Mouse (Mus musculus) CH12.LX (cell line): ENCODE results near the gene Pclo. TPM values are rescaled to one million over a fixed set of nuclear protein-coding genes. Genes with fewer than 3 reads are reported as not detected.

ENCODE experiments used
- DNase-seq: peaks from one replicate; pipeline ENCODE4 v3.0.0-alpha.2; 2013; ENCODE audit errors: extremely low read depth
- H3K27ac ChIP-seq: 2 replicates; pipeline ENCODE4 v1.5.1; 2012; ENCODE audit warnings: low read depth, mild to moderate bottlenecking, control low read depth, moderate library complexity; ENCODE audit not compliant: insufficient read depth
- H3K27me3 ChIP-seq: replicated peaks from 2 replicates; pipeline ENCODE3; 2012; ENCODE audit warnings: inconsistent platforms
- H3K36me3 ChIP-seq, 2 experiments: replicated peaks in 1 of 2; 2 replicates each; pipeline versions ENCODE3 to v1.6.1; 2012; ENCODE audit warnings: inconsistent platforms in 1 of 2, low read length in 1 of 2, mild to moderate bottlenecking in 1 of 2, mixed read lengths in 1 of 2, moderate library complexity in 1 of 2; ENCODE audit not compliant: control insufficient read depth in 1 of 2, insufficient read depth in 1 of 2
- H3K4me1 ChIP-seq, 2 experiments: 2 replicates each; pipeline ENCODE4 v1.6.1; 2012; ENCODE audit warnings: inconsistent platforms in 1 of 2, moderate library complexity in 1 of 2; ENCODE audit not compliant: insufficient read depth in 2 of 2, control insufficient read depth in 1 of 2
- H3K4me2 ChIP-seq: 2 replicates; pipeline ENCODE4 v1.6.1; 2012; ENCODE audit warnings: low read depth, mild to moderate bottlenecking, control low read depth; ENCODE audit not compliant: poor library complexity, insufficient read depth, severe bottlenecking
- H3K4me3 ChIP-seq, 3 experiments: fragments of 150-350 bp in 1 of 3; sonication (generic) in 1 of 3; replicated peaks in 1 of 3; 2 replicates each; pipeline versions ENCODE3 to v1.5.1; 2011 to 2012; ENCODE audit warnings: low read depth in 2 of 3, low read length in 2 of 3, mild to moderate bottlenecking in 2 of 3, moderate library complexity in 2 of 3, control low read depth in 1 of 3, improper control_type of control experiment in 1 of 3, inconsistent platforms in 1 of 3, mixed read lengths in 1 of 3; ENCODE audit not compliant: poor library complexity in 1 of 3
- H3K79me2 ChIP-seq: replicated peaks from 2 replicates; pipeline ENCODE4 v1.6.1; 2012; ENCODE audit warnings: mild to moderate bottlenecking, moderate library complexity; ENCODE audit not compliant: control insufficient read depth, poor library complexity, insufficient read depth, severe bottlenecking; ENCODE audit errors: extremely low read depth
- H3K9ac ChIP-seq: 2 replicates; pipeline ENCODE4 v1.6.1; 2012; ENCODE audit warnings: low read depth, mild to moderate bottlenecking, control low read depth, moderate library complexity; ENCODE audit not compliant: insufficient read depth
- H3K9me3 ChIP-seq: replicated peaks from 2 replicates; pipeline ENCODE3; 2012; ENCODE audit warnings: low read length, inconsistent platforms, mixed read lengths
- BHLHE40 ChIP-seq: IDR thresholded peaks from 2 replicates; pipeline ENCODE4 v1.6.1; 2011; ENCODE audit warnings: mild to moderate bottlenecking, low read depth, low read length, improper control_type of control experiment
- CHD2 ChIP-seq: IDR thresholded peaks from 2 replicates; pipeline ENCODE4 v1.6.1; 2011; ENCODE audit warnings: low read length, improper control_type of control experiment
- E2F4 ChIP-seq: IDR thresholded peaks from 2 replicates; pipeline ENCODE4 v1.6.1; 2011; ENCODE audit warnings: low read depth, low read length, improper control_type of control experiment; ENCODE audit not compliant: insufficient replicate concordance
- EP300 ChIP-seq: IDR thresholded peaks from 2 replicates; pipeline ENCODE4 v1.6.1; 2011; ENCODE audit warnings: low read length, improper control_type of control experiment
- IRF4 ChIP-seq: IDR thresholded peaks from 2 replicates; pipeline ENCODE4 v1.6.1; 2014; ENCODE audit warnings: low read depth, mild to moderate bottlenecking, inconsistent platforms, low read length, improper control_type of control experiment
- JUND ChIP-seq: conservative IDR thresholded peaks from 2 replicates; pipeline ENCODE4 v1.6.1; 2011; ENCODE audit warnings: low read depth, low read length, improper control_type of control experiment
- MAFK ChIP-seq: IDR thresholded peaks from 2 replicates; pipeline ENCODE4 v1.6.1; 2011; ENCODE audit warnings: low read length, improper control_type of control experiment; ENCODE audit not compliant: insufficient replicate concordance
- MAZ ChIP-seq: IDR thresholded peaks from 2 replicates; pipeline ENCODE4 v1.6.1; 2012; ENCODE audit warnings: low read depth, mild to moderate bottlenecking, inconsistent platforms, low read length, improper control_type of control experiment, moderate library complexity
- MEF2A ChIP-seq: IDR thresholded peaks from 2 replicates; pipeline ENCODE4 v1.6.1; 2014; ENCODE audit warnings: low read depth, mild to moderate bottlenecking, inconsistent platforms, low read length, improper control_type of control experiment, borderline replicate concordance
- PAX5 ChIP-seq: IDR thresholded peaks from 2 replicates; pipeline ENCODE4 v1.6.1; 2012; ENCODE audit warnings: low read length, inconsistent platforms, mixed read lengths
- POLR2A ChIP-seq: IDR thresholded peaks from 2 replicates; pipeline ENCODE4 v1.6.1; 2011; ENCODE audit warnings: low read depth, mild to moderate bottlenecking, improper control_type of control experiment, low read length
- RAD21 ChIP-seq: IDR thresholded peaks from 2 replicates; pipeline ENCODE4 v1.6.1; 2011; ENCODE audit warnings: low read depth, mild to moderate bottlenecking, low read length, improper control_type of control experiment, moderate library complexity
- SIN3A ChIP-seq: IDR thresholded peaks from 2 replicates; pipeline ENCODE4 v1.6.1; 2012; ENCODE audit warnings: low read length, improper control_type of control experiment, inconsistent platforms
- SMC3 ChIP-seq: IDR thresholded peaks from 2 replicates; pipeline ENCODE4 v1.6.1; 2011; ENCODE audit warnings: low read depth, low read length, improper control_type of control experiment
- UBTF ChIP-seq: IDR thresholded peaks from 2 replicates; pipeline ENCODE4 v1.6.1; 2012; ENCODE audit warnings: low read depth, mild to moderate bottlenecking, inconsistent platforms, low read length, improper control_type of control experiment, moderate library complexity
- USF1 ChIP-seq: IDR thresholded peaks from 2 replicates; pipeline ENCODE4 v1.6.1; 2014; ENCODE audit warnings: low read depth, mild to moderate bottlenecking, inconsistent platforms, low read length, improper control_type of control experiment
- USF2 ChIP-seq: conservative IDR thresholded peaks from 2 replicates; pipeline ENCODE4 v1.6.1; 2011; ENCODE audit warnings: low read depth, low read length, improper control_type of control experiment
- ZNF384 ChIP-seq: IDR thresholded peaks from 2 replicates; pipeline ENCODE4 v1.6.1; 2012; ENCODE audit warnings: low read depth, low read length, improper control_type of control experiment, inconsistent platforms
- dilution Hi-C: fragments of 300-500 bp; cut with MboI; formaldehyde crosslinking; loops from 2 replicates; pipeline ENCODE4 v1.14.3; 2020; ENCODE audit warnings: low sequenced_read_pairs; ENCODE audit not compliant: extremely low pct_unique_long_range_greater_than_20kb, extremely low pct_ligation_motif_present
- in situ Hi-C: fragments of 300-500 bp; cut with MboI; formaldehyde crosslinking; loops from 3 replicates; pipeline ENCODE4 v1.14.3; 2019; ENCODE audit warnings: low sequenced_read_pairs, low pct_ligation_motif_present, low pct_unique_long_range_greater_than_20kb, mixed read lengths
- polyA plus RNA-seq: library from polyadenylated mRNA; unstranded; fragments of >175 nt; gene quantifications from 2 replicates; pipeline ENCODE4 v1.2.1, GENCODE M21; 2012; ENCODE audit warnings: low read depth; ENCODE audit not compliant: insufficient read length
- total RNA-seq, 2 experiments: library from RNA; depleted of rRNA; stranded (reverse); fragments of 300-350 nt in 1 of 2; fragments of >200 nt in 1 of 2; gene quantifications; 2 replicates each; pipeline ENCODE4 v1.2.3; 2012 to 2014

Pclo gene
- total and polyA plus RNA-seq, 3 experiments = not detected

DNA sequence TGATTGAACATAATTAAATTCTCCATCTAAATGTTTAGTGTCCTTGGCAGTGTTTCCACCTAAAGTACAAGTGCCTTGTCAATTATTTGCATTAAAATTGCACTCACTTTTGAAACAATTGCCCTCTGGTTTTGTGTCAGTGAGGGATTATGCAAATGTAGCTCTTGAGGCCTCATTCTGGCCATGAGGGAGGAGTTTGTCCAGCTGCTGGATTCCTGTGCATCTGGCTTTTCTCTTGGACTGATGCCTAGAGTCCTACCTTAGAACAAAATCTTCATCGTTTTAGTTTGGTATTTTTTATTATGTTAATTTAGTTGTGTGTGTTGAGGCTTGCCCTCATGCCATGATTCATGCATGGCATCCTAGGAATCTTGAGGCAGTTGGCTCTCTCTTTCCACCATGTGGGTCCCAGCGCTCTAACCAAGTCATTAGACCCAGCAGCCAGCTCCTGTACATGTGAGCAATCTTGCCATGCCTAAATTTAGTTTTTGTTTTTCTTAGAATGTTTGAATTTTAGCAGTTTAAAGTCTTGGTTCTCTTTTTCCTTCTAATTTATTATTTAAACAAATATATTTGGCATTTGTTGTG lies 80.8 kb downstream of the Pclo start:
- Histone ChIP-seq H3K4me3 (no peak overlapping the region), H3K27ac (no peak overlapping the region), H3K4me1 (no peaks in the 10 kb centered on the region), H3K36me3 (no peaks in the 10 kb centered on the region), H3K9ac (no peak overlapping the region), H3K9me3 (peaks cover 7% of the 10 kb centered on the region), H3K79me2 (no peaks in the 10 kb centered on the region), H3K27me3 (no peaks in the 10 kb centered on the region), H3K4me2 (no peak overlapping the region)
- no peak for DNase-seq
- dilution Hi-C loops (no loop called here), in situ Hi-C loops (no loop called here)
- no peak for TF ChIP-seq IRF4
- TF ChIP-seq PAX5 = no peak
- no peak for TF ChIP-seq MAZ
- no peak for TF ChIP-seq BHLHE40
- no peak for TF ChIP-seq CHD2
- no peak for TF ChIP-seq JUND
- TF ChIP-seq MAFK = no peak
- no peak for TF ChIP-seq POLR2A
- no peak for TF ChIP-seq USF1
- TF ChIP-seq RAD21 = no peak
- no peak for TF ChIP-seq UBTF
- TF ChIP-seq EP300 = no peak
- TF ChIP-seq ZNF384 = no peak
- TF ChIP-seq E2F4 = no peak
- no peak for TF ChIP-seq SMC3
- TF ChIP-seq MEF2A = no peak
- no peak for TF ChIP-seq USF2
- no peak for TF ChIP-seq SIN3A
- TF ChIP-seq, all 38 proteins: peak for 0

DNA sequence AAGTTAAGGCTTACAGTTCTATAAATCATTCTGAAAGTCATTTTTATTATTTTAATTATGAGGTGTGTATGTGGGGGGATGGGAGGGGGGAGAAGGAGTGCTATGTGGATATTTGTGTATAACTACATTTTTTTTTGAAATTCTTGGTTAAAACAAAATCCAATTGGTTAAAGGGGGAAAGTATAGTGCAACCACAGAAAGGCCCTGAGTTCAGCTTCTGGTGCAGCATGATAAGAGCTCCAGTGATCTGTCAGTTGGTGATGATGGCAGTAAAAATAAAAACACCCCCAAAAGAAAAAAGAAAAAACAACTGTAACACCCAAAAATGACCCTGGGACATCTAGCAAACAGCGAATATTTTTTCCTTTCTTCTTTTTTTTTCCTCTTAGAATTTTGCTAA lies 93.6 kb downstream of the Pclo start:
- Histone ChIP-seq H3K9ac (no peak overlapping the region), H3K27ac (no peak overlapping the region), H3K36me3 (no peaks in the 10 kb centered on the region), H3K9me3 (peaks cover 23% of the 10 kb centered on the region), H3K4me3 (no peak overlapping the region), H3K4me2 (no peak overlapping the region), H3K27me3 (no peaks in the 10 kb centered on the region), H3K4me1 (no peaks in the 10 kb centered on the region), H3K79me2 (no peaks in the 10 kb centered on the region)
- in situ Hi-C loops (no loop called here), dilution Hi-C loops (no loop called here)
- TF ChIP-seq RAD21 (no peak), MAFK (no peak)
- no peak for DNase-seq
